Mouse (Mus musculus) stomach, embryonic 14.5 days (tissue): Measurements from ENCODE around the gene Cenpv. TPM values are rescaled to one million over a fixed set of nuclear protein-coding genes. Genes with fewer than 3 reads are reported as not detected.
A peak's percentile ranks its signal among the peaks of the same experiment; 100 is the strongest.

Source experiments
- ATAC-seq: fragments of 200-750 bp; cut with Nextera tagmentation; 2 replicates; pipeline ENCODE4 v1.8.0; 2017; ENCODE audit warnings: low read depth, moderate TSS enrichment; ENCODE audit not compliant: insufficient number of reproducible peaks, insufficient read depth, low FRiP score
- H3K27ac ChIP-seq: fragments of 300-500 bp; sonication (generic); 2 replicates; pipeline ENCODE4 v1.5.1; 2014; ENCODE audit warnings: mild to moderate bottlenecking, low read length, moderate library complexity, mixed read lengths
- H3K27me3 ChIP-seq: fragments of 300-500 bp; sonication (generic); 2 replicates; pipeline ENCODE4 v1.6.1; 2014; ENCODE audit warnings: low read length, control low read depth, mixed read lengths; ENCODE audit not compliant: control insufficient read depth, insufficient read depth
- H3K36me3 ChIP-seq: fragments of 300-500 bp; sonication (generic); 2 replicates; pipeline ENCODE4 v1.6.1; 2014; ENCODE audit warnings: mild to moderate bottlenecking, control low read depth, low read length, moderate library complexity, mixed read lengths; ENCODE audit not compliant: control insufficient read depth, insufficient read depth
- H3K4me1 ChIP-seq: fragments of 300-500 bp; sonication (generic); 2 replicates; pipeline ENCODE4 v1.6.1; 2014; ENCODE audit warnings: low read length, control low read depth, mixed read lengths; ENCODE audit not compliant: control insufficient read depth, insufficient read depth
- H3K4me2 ChIP-seq: fragments of 300-500 bp; sonication (generic); replicated peaks from 2 replicates; pipeline ENCODE4 v1.6.1; 2014; ENCODE audit warnings: low read depth, low read length, control low read depth
- H3K4me3 ChIP-seq: fragments of 300-500 bp; sonication (generic); 2 replicates; pipeline ENCODE4 v1.5.1; 2014; ENCODE audit warnings: low read depth, low read length, control low read depth
- H3K9ac ChIP-seq: fragments of 300-500 bp; sonication (generic); replicated peaks from 2 replicates; pipeline ENCODE4 v1.6.1; 2014; ENCODE audit warnings: low read depth, mild to moderate bottlenecking, control low read depth, low read length, moderate library complexity, mixed read lengths
- H3K9me3 ChIP-seq: fragments of 300-500 bp; sonication (generic); 2 replicates; pipeline ENCODE4 v1.6.1; 2016; ENCODE audit warnings: low read depth, low read length, control low read depth; ENCODE audit not compliant: control insufficient read depth
- WGBS: fragments of 180-500 bp; shearing (Covaris S2); extraction: QIAGEN DNeasy Blood & Tissue Kit; methylation state at CpG from one replicate; pipeline ENCODE4 v1.1.7; 2014; 5-methylcytosine and 5-hydroxymethylcytosine counted together
- polyA plus RNA-seq: library from polyadenylated mRNA; unstranded; fragments of >200 nt; fragmentation: Nextera tagmentation; extraction: Ambion mirVana; gene quantifications from 2 replicates; pipeline ENCODE4 v1.2.1, GENCODE M21; 2014

Gene Cenpv
- polyA plus RNA-seq, 1 experiment from 2014 or later, result 16.2 TPM

GRCm38 (mm10) chr11:62573959-62574702 is 35.1 kb upstream of the Cenpv start, which contains the start of gene Trpv2:
Gene Trpv2, plus strand, starts transcription at chr11:62574486.
- ATAC-seq, result no peak
- H3K4me2 ChIP-seq, result peak within 1 kb of the TSS; percentile 97
- H3K4me1 ChIP-seq, result no peaks in the 10 kb centered on the region
- H3K4me3 ChIP-seq, result peak within 1 kb of the TSS; percentile 47
- H3K27me3 ChIP-seq, result no peaks in the 10 kb centered on the region
- no peaks in the 10 kb centered on the region for H3K9me3 ChIP-seq
- WGBS, result 77% methylated on average over 6 of the region's 6 CpGs
- H3K27ac ChIP-seq, result no peak within 1 kb of the TSS
- H3K36me3 ChIP-seq, result no peaks in the 10 kb centered on the region
- H3K9ac ChIP-seq, result no peak within 1 kb of the TSS

GRCm38 (mm10) chr11:62568300-62568699 is 29.2 kb upstream of the Cenpv start:
- H3K4me3 ChIP-seq, result no peak overlapping the region
- no peak overlapping the region for H3K9ac ChIP-seq
- no peaks in the 10 kb centered on the region for H3K27me3 ChIP-seq
- H3K4me2 ChIP-seq, result no peak overlapping the region
- no peaks in the 10 kb centered on the region for H3K36me3 ChIP-seq
- H3K4me1 ChIP-seq, result no peaks in the 10 kb centered on the region
- H3K27ac ChIP-seq, result no peak overlapping the region
- no peak for ATAC-seq
- no peaks in the 10 kb centered on the region for H3K9me3 ChIP-seq
- WGBS, result 71% methylated on average over 3 of the region's 3 CpGs

- H3K36me3 ChIP-seq, result no peaks in the 10 kb centered on the region
- no peak for ATAC-seq
- H3K9me3 ChIP-seq, result no peaks in the 10 kb centered on the region
- no peak overlapping the region for H3K4me3 ChIP-seq
- H3K4me2 ChIP-seq, result no peak overlapping the region
- no peak overlapping the region for H3K9ac ChIP-seq
- no peaks in the 10 kb centered on the region for H3K27me3 ChIP-seq
- 36% methylated on average over 1 of the region's 1 CpGs for WGBS
- no peak overlapping the region for H3K27ac ChIP-seq
- H3K4me1 ChIP-seq, result no peaks in the 10 kb centered on the region
These were observed 27.1 kb upstream of the Cenpv start for GRCm38 (mm10) chr11:62566211-62566610.

- Histone ChIP-seq H3K4me1 (no peaks in the 10 kb centered on the region), H3K27ac (no peak overlapping the region), H3K9me3 (no peaks in the 10 kb centered on the region), H3K27me3 (no peaks in the 10 kb centered on the region), H3K9ac (no peak overlapping the region), H3K4me2 (no peak overlapping the region), H3K36me3 (no peaks in the 10 kb centered on the region), H3K4me3 (no peak overlapping the region)
- 59% methylated on average over 7 of the region's 7 CpGs for WGBS
- ATAC-seq, result no peak
These were observed 26.7 kb upstream of the Cenpv start for GRCm38 (mm10) chr11:62565747-62566146.

GRCm38 (mm10) chr11:62563590-62563989 is 24.5 kb upstream of the Cenpv start:
- ATAC-seq, result no peak
- H3K9me3 ChIP-seq, result no peaks in the 10 kb centered on the region
- 74% methylated on average over 2 of the region's 2 CpGs for WGBS

GRCm38 (mm10) chr11:62560463-62561016 is 21.5 kb upstream of the Cenpv start:
- H3K36me3 ChIP-seq, result no peaks in the 10 kb centered on the region
- peak overlapping the region; percentile 57 for H3K4me2 ChIP-seq
- no peak for ATAC-seq
- H3K9ac ChIP-seq, result no peak overlapping the region
- no peak overlapping the region for H3K27ac ChIP-seq
- H3K4me3 ChIP-seq, result peak overlapping the region; percentile 27
- no peaks in the 10 kb centered on the region for H3K27me3 ChIP-seq
- H3K4me1 ChIP-seq, result no peaks in the 10 kb centered on the region
- WGBS, result 32% methylated on average over 43 of the region's 43 CpGs
- no peaks in the 10 kb centered on the region for H3K9me3 ChIP-seq

More at GRCm38 (mm10) chr11:62563590-62563989, 24.5 kb upstream of the Cenpv start:
- H3K9ac ChIP-seq, result no peak overlapping the region
- no peak overlapping the region for H3K4me2 ChIP-seq
- no peaks in the 10 kb centered on the region for H3K36me3 ChIP-seq
- H3K27ac ChIP-seq, result no peak overlapping the region
- H3K27me3 ChIP-seq, result no peaks in the 10 kb centered on the region
- no peaks in the 10 kb centered on the region for H3K4me1 ChIP-seq
- H3K4me3 ChIP-seq, result no peak overlapping the region

- no peak for ATAC-seq
- Histone ChIP-seq H3K27me3 (no peaks in the 10 kb centered on the region), H3K9me3 (no peaks in the 10 kb centered on the region), H3K9ac (no peak overlapping the region), H3K36me3 (peaks cover 6% of the 10 kb centered on the region; the same call in 1 of the 2 replicates), H3K4me2 (no peak overlapping the region), H3K4me1 (peaks cover 9% of the 10 kb centered on the region; the same call in 1 of the 2 replicates), H3K4me3 (no peak overlapping the region), H3K27ac (no peak overlapping the region)
- WGBS, result 53% methylated on average over 6 of the region's 6 CpGs
These were observed 20.0 kb upstream of the Cenpv start for GRCm38 (mm10) chr11:62558961-62559646.

GRCm38 (mm10) chr11:62558152-62558551 is 19.1 kb upstream of the Cenpv start:
- no peaks in the 10 kb centered on the region for H3K27me3 ChIP-seq
- no peak for ATAC-seq
- 42% methylated on average over 2 of the region's 2 CpGs for WGBS
- H3K4me3 ChIP-seq, result no peak overlapping the region
- H3K36me3 ChIP-seq, result peaks cover 16% of the 10 kb centered on the region; the same call in 1 of the 2 replicates
- no peak overlapping the region for H3K27ac ChIP-seq
- peaks cover 14% of the 10 kb centered on the region; the same call in 1 of the 2 replicates for H3K4me1 ChIP-seq
- H3K9me3 ChIP-seq, result no peaks in the 10 kb centered on the region
- no peak overlapping the region for H3K9ac ChIP-seq
- H3K4me2 ChIP-seq, result no peak overlapping the region
